Mouse (Mus musculus): ENCODE measurements around the gene Vmn2r71. TPM values are rescaled to one million over a fixed set of nuclear protein-coding genes. Genes with fewer than 3 reads are reported as not detected.

Gene Vmn2r71
- not detected in 2 replicates for polyA plus RNA-seq (2015; fragmentation: Nextera tagmentation; extraction: Ambion mirVana)

GRCm38 (mm10) chr7:85562787-85563186, at the start of gene Vmn2r71:
TSS of gene Vmn2r71 (plus strand) at chr7:85563087.
- WGBS (ENCODE audit: insufficient replicate concordance), result 68% methylated on average over 5 of the region's 5 CpGs
- H3K9ac ChIP-seq, result no peak within 1 kb of the TSS

GRCm38 (mm10) chr7:85542108-85542507, 20.8 kb upstream of the Vmn2r71 start:
- Histone ChIP-seq H3K9me3 (replicated peaks) (no peaks in the 10 kb centered on the region), H3K4me1 (replicated peaks) (no peaks in the 10 kb centered on the region), H3K27ac (replicated peaks) (no peak overlapping the region), H3K36me3 (replicated peaks) (no peaks in the 10 kb centered on the region), H3K27me3 (no peaks in the 10 kb centered on the region), H3K4me2 (no peak overlapping the region), H3K9ac (no peak overlapping the region), H3K4me3 (replicated peaks) (no peak overlapping the region)
- no peak for ATAC-seq (ENCODE audit: insufficient read depth)
- WGBS (ENCODE audit: insufficient replicate concordance), result 67% methylated on average over 2 of the region's 2 CpGs

More at GRCm38 (mm10) chr7:85562787-85563186, at the start of gene Vmn2r71:
- Histone ChIP-seq H3K4me3 (replicated peaks) (no peak within 1 kb of the TSS), H3K4me1 (replicated peaks) (no peaks in the 10 kb centered on the region), H3K27me3 (no peaks in the 10 kb centered on the region), H3K9me3 (replicated peaks) (no peaks in the 10 kb centered on the region), H3K4me2 (no peak within 1 kb of the TSS), H3K36me3 (replicated peaks) (no peaks in the 10 kb centered on the region), H3K27ac (replicated peaks) (no peak within 1 kb of the TSS)
- no peak for ATAC-seq (ENCODE audit: insufficient read depth)

- H3K27ac ChIP-seq (replicated peaks), result no peak overlapping the region
- no peak overlapping the region for H3K4me3 ChIP-seq (replicated peaks)
- H3K9me3 ChIP-seq (replicated peaks), result no peaks in the 10 kb centered on the region
- H3K9ac ChIP-seq, result no peak overlapping the region
- H3K4me1 ChIP-seq (replicated peaks), result no peaks in the 10 kb centered on the region
- no peak for ATAC-seq (ENCODE audit: insufficient read depth)
- no peaks in the 10 kb centered on the region for H3K27me3 ChIP-seq
- 43% methylated on average over 2 of the region's 2 CpGs for WGBS (ENCODE audit: insufficient replicate concordance)
- H3K36me3 ChIP-seq (replicated peaks), result no peaks in the 10 kb centered on the region
- no peak overlapping the region for H3K4me2 ChIP-seq
Observed at GRCm38 (mm10) chr7:85543118-85543517, 19.8 kb upstream of the Vmn2r71 start.

- Histone ChIP-seq H3K4me1 (replicated peaks) (no peaks in the 10 kb centered on the region), H3K27ac (replicated peaks) (no peak within 1 kb of the TSS), H3K9ac (no peak within 1 kb of the TSS), H3K4me2 (no peak within 1 kb of the TSS), H3K27me3 (no peaks in the 10 kb centered on the region), H3K4me3 (replicated peaks) (no peak within 1 kb of the TSS), H3K9me3 (replicated peaks) (no peaks in the 10 kb centered on the region), H3K36me3 (replicated peaks) (no peaks in the 10 kb centered on the region)
- WGBS (ENCODE audit: insufficient replicate concordance), result 59% methylated on average over 2 of the region's 2 CpGs
- no peak for ATAC-seq (ENCODE audit: insufficient read depth)
Observed at GRCm38 (mm10) chr7:85569092-85569491, 6.2 kb downstream of the Vmn2r71 start, which contains the start of gene Vmn2r70. TSS of gene Vmn2r70 (minus strand) at chr7:85569192.

Other genes with a start within 250 kb of the Vmn2r71 start
- gene Vmn2r69, start 147.2 kb upstream of the Vmn2r71 start, polyA plus RNA-seq (2015; fragmentation: Nextera tagmentation; extraction: Ambion mirVana), result not detected in 2 replicates
- gene Vmn2r70, start 6.1 kb downstream of the Vmn2r71 start, polyA plus RNA-seq (2015; fragmentation: Nextera tagmentation; extraction: Ambion mirVana), result not detected in 2 replicates
- gene Vmn2r72, start 192.0 kb downstream of the Vmn2r71 start, polyA plus RNA-seq (2015; fragmentation: Nextera tagmentation; extraction: Ambion mirVana), result not detected in 2 replicates

Measured in liver, embryonic 15.5 days (tissue).